Mouse (Mus musculus): ENCODE results near the gene Psmd11.

Psmd11 gene

DNA sequence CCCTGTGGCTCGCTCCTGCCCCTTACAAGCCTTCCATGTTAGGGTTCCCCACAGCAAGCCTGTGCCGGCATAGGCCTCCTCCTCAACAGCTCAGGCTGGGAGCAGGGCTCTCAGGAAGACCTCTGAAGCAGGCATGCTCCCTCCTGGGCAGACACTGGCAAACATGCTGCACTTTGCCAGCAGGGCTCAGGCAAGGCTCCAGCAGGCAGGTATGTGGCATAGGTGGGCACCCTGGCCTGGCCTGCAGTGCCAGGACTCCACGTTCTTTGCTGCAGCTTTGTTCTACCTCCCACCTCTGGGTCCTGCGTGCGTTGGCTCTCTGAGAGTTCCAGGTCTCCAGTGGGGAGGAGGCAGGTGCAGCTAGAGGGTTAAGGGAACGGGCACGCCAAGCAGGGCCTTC lies 54.5 kb downstream of the Psmd11 start:
- peak in 1 of 2 experiments; percentile 31 for DNase-seq

DNA sequence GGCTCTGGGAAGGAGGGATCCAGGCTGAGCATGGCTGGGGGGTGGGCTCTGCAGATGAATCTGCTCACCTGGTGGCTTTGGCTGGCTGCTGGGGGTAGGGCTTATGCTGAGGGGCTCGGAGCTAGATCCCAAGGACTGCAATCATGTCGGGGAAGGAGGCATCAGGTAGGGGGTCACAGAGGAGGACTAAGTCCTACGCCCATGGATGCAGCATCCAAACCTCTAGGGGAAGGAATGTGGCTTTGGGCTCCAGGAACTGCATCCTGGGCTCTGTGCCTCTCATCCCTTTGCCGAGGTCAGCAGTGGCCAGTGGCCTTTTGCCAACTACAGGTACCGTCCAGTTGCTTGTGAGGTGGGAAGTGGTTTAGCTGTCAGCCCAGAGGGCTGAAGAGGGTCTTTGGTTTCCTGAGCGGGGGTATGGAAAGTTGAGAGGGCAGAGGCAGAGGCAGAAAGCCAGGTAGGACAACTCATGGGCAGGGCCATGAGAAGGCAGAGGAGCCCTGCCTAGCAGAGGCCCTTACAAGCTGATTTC lies 55.2 kb downstream of the Psmd11 start:
- no peak for DNase-seq

- no peak for DNase-seq
Observed at GRCm38 (mm10) chr11:80484191-80484791, 55.9 kb downstream of the Psmd11 start.

DNA sequence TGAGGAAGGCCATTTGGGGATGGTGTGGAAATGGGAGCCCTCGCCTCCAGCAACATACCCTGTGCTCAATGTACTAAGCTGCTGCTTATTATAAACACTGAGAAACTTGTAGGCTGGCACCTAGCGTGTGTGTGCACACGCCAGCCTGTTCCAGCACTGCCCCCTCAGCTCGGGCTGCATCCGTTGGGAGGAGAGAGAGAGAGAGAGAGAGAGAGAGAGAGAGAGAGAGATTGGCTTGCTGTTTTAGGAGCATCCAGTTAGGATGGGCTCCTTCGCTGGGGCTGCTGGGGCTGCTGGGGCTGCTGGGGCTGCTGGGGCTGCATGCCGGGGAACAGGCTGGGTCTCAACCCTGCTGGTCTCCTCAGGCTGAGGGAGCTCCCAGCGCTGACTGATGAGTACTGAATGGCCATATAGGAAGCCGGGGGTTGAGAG lies 56.7 kb downstream of the Psmd11 start:
- no peak for DNase-seq

GRCm38 (mm10) chr11:80485622-80486206 lies 57.3 kb downstream of the Psmd11 start:
- DNase-seq, result no peak

DNA sequence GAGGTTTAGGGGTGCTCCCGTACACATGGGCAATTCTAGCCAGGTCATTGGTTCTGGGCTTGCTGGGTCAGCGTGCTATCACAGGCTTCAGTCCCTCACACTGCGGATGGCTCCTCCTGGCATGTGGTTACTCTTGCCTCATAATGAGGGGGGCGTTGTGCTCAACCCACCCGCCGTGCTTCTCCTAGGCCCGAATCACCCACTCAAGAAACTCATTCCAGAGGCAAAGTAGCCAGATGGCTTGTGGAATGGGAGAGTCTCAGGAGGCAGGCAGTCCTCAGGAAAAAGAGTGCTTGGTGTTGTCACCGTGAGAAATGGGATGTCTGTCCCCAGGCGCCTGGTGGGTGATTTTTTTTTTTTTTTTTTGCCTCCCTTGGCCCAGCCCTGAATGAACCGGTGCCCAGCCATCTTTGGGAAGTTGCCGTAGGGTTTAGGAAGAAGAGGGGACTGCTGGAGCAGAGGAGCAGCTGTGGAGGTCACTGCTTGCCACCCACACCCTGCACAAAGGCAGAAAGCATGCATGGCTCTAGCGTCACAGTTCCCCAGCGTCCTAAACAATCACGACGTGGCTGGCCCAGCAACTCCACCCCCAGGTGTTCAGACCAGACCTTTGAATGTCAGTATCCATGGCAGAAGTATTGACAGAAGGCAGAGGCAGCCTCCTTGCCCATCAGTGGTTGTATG lies 59.6 kb downstream of the Psmd11 start:
- DNase-seq, result no peak

DNA sequence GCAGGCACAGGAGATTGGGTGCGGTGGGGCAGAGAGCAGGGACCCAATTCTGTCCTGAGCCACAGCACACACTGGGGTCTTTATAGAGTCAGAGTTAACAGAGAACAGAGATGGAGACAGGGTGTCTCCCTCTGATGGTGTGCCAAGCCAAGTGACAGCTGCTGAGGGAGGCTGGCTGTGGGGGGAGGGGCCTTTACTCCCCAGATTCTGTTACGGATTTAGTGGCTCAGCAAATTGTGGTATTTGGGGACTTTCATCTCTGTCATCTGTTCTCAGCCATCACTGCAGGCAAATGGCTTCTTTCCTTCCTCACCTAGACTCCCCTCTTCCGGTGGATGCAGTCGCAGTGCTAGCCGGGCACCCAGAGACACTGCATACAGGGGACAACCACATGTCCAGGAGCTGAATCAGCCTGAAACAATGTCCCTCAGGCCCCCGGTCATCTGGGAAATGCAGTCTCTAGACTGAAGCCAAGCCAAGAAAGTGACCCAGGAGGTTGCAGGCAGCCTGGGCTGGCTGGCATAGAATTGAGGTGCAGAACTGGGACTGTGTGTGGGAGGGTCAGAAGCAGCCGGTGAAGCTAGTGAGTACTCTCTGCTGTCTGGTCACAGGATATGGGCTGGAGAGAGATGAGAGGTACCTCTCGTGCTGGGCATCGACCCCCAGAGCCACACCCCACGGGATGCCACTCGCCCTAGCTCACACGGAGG lies 60.9 kb downstream of the Psmd11 start:
- no peak for DNase-seq

DNA sequence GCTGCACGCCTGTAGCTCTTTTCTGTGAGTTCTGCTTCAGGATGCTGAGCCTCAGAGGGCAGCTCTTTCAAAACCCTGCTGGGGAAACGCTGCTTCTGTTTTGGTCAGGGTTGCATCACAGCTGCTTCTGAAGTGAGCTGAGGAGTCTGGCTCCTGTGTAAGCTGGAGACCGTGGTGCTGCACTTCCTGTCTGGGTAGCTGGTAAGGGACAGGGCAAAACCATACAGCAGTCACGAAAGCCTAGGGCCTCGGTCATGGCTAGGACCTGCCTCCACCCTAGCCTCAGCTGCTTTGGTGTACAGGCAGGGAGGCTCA lies 61.4 kb downstream of the Psmd11 start:
- DNase-seq, result no peak

GRCm38 (mm10) chr11:80490831-80491230 lies 62.4 kb downstream of the Psmd11 start:
- DNase-seq, result no peak

DNA sequence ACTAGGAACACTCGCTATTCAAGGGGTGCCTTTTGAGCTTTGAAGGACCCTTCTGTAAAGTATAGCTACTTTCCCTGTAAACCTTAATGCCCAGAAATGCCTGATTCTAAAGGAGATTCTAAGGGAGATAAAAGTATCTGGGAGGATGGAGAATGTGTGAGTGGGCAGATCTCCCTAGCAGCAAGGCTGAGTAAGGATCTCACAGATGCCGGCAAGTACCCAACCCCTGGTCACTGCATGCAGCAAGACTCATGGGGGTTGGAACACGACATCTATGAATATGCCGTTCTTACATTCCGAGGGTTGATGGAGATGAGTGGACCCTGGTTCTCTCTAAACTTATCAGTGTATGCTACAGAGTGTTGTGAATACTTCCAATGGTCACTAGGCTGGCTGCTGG lies 64.8 kb downstream of the Psmd11 start:
- no peak for DNase-seq

DNA sequence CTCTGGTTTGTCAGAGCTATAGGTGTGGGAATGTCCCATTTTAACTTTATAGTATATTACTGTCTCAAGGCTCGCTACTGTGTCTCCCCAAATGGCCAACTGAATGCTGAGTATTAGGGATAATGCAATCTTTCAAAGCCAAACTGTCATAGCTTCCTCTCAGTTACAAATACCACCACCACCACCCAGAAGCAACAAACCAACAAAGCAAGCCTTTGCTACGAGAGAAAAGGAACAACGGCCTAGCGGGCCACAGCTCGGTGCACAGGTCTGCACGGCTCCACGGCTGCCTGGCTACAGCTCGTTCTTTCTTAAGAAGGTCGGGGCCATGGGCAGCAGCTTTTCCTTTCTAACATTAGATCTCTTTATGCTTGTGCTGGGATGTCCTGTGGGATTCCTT lies 66.4 kb downstream of the Psmd11 start:
- no peak for DNase-seq

DNA sequence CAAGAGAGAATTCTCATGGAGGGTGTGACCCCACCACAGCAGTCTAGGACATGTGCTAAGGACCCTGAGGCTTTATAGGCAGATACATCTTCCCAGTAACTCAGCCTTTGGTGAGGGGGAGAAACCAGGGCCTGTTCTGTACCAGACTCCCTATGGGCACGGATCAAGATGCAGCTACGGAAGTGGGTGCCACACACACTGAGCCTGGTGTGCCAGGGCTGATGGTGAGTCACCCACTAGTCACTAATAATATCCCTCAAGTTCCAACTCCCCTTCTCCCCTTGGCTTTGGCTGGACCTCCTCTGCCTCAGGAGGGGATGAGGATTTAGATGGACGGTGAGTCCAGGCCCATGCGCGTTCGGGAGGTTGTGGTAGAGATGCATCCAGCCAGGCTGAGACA lies 67.6 kb downstream of the Psmd11 start:
- no peak for DNase-seq

DNA sequence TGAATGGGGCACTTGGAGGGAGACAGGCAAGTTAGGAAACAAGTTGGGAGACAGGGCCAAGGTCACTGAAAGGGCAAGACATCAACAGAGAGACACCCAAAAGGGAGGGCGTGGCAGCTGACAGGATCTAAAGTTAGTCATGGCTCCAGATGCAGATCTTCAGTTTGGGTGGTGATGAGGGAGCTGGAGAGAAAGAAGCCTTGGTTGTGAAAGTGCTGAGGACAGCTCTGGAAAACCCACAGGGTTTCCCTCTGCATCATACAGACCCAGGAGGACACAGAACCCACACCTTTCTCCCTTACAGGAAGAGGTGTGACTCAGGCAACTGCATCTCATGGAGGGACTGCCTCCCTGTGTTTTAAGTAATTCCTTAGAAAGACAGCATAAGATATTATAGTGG lies 68.2 kb downstream of the Psmd11 start:
- no peak for DNase-seq

DNA sequence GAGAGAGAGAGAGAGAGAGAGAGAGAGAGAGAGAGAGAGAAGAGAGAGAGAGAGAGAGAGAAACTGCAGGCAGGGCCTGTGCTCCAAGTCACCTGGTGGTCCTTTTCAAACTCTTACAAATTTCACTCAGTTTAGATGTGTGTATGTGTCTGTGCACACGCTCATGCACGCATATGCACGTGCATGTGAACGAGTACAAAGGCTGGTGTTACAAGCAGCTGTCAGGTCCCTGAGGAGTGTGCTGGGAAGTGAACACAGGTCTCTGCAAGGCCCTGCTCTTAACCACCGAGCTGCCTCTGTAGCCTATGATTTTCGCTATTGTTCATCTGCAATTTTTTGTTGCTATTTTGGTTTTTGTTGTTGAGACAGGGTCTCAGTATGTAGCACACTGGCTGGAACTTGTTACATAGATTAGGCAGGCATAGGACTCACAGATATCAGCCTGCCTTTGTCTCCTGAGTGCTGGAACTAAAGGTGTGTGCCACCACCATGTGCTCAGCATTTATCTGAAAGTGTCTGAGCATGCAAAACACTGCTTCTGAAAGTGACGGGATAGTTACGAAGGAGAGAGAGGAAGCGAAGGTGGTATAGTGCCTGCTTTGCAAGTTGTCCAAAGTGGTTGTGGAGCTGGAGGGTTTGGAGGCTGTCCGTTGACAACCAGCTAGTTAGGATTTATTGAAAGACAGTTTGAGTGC lies 69.0 kb downstream of the Psmd11 start:
- no peak for DNase-seq

GRCm38 (mm10) chr11:80498328-80499070 lies 70.1 kb downstream of the Psmd11 start:
- no peak for DNase-seq

DNA sequence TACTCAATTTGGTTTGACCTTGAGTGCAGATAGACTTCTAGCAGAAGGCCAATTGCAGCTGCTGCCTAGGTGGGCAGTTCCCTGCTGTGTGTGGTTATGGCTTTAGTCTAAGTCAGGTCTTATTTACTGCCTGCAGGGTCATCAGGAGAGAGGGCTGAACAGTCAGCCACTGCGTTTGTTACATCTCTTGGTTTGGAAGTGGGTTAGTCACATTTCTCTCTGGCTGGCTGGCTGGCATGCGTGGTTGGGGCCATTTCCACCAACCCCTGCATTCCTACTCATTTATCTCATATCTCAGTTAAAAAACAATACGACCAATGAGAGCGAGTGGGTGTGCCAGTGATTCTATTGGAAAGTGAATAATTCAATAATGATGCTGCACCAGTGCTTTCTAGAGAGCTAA lies 71.1 kb downstream of the Psmd11 start:
- no peak for DNase-seq

DNA sequence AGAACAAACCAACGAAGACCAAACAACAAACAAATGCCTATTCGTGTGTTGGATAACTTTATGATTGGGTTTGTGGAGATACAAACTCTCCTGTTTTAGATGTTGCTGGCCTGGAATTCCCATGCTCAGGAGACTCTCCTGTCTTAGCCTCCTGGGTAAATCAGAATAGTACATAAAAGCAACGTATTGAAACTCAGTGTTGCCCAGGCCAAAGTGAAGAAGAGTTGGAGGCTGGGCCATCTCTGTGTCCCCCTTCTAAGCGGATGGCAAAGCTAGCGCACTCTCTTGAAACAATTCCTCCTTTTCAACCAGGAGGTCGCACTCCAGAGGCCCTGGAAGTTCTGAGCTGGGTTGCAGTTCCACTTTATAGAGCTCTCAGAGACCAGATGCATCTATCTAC lies 74.9 kb downstream of the Psmd11 start:
- no peak for DNase-seq

GRCm38 (mm10) chr11:80503726-80504452 lies 75.5 kb downstream of the Psmd11 start:
- no peak for DNase-seq

- DNase-seq, result no peak
Observed at GRCm38 (mm10) chr11:80504519-80505385, 76.3 kb downstream of the Psmd11 start.

DNA sequence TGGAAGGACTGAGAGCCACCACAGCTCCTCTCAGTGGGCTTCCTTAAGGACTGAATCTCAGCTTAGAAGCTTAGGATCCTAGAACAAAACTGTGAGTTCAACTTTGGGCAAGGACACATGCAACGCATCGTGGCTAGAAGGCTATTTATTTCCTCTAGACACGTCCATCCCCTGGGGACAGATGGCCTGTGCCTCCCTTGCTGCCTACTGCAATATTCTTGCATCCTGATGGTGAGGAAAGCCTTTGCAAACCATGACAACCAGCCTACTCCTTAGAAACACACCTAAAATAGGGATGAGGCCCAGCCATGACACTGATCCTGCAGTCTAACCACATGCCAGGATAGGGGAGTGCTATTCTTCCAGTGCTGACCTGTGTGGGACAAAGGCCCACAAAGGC lies 77.2 kb downstream of the Psmd11 start:
- no peak for DNase-seq

DNA sequence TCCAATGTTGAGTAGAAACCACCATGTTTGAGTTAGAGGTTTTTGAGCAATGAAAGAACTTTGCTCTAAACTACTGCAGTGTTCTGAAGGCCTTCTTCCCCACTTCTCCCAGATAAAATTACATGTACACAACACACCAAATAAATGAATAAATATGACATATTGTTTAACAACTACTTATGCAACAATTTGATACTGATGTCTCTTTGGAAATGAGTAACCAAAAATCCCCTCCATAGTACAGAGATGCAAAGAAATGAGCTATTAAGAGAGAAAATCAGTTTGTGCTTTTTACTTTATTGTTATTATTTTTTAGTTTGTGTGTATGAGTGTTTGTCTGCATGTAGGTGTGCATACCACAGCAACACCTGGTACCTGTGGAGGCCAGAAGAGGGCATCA lies 78.1 kb downstream of the Psmd11 start:
- DNase-seq, result no peak

Measured in kidney, postnatal 25 days (tissue).